Mouse (Mus musculus): ENCODE measurements around the gene Itga11. TPM values are rescaled to one million over a fixed set of nuclear protein-coding genes. Genes with fewer than 3 reads are reported as not detected.
"Not testable (repeated sequence)": the region's sequence is repeated elsewhere in the genome, so short reads cannot be mapped to it uniquely, and the experiment has no call there.

Gene Itga11
- polyA plus RNA-seq, 1 experiment from 2014 or later, result 2.8 TPM

DNA sequence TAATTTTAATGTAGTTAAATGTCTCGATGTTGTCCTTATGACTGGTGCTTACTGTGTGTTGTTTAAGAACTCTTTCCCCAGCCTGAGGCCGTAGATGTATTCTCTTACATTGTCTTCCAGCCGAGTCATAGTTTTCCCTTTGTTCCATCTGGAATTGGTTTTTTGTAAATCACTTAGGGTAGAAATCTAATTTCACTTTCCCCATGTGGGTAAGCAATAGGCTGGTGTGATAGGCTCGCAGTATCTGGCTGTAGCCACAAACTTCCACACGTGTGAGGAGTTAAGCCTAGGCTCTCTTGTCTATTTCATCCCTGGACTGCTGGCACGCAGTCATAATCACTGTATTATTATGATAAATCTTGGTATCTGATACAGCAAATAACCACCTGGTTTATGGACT lies 26.9 kb upstream of the Itga11 start:
- ATAC-seq, result no peak
- no peaks in the 10 kb centered on the region for H3K9me3 ChIP-seq (ENCODE audit: control insufficient read depth, low read length)
- 87% methylated on average over 6 of the region's 6 CpGs for WGBS
- H3K4me2 ChIP-seq (ENCODE audit: low read depth, low read length), result no peak overlapping the region
- no peaks in the 10 kb centered on the region for H3K27me3 ChIP-seq (replicated peaks; ENCODE audit: control insufficient read depth, insufficient read depth, low read length)
- no peak overlapping the region for H3K9ac ChIP-seq (ENCODE audit: low read depth, low read length)
- no peaks in the 10 kb centered on the region for H3K36me3 ChIP-seq (ENCODE audit: control insufficient read depth, insufficient read depth, low read length)
- peaks cover 11% of the 10 kb centered on the region; the same call in 1 of the 2 replicates for H3K4me1 ChIP-seq (ENCODE audit: control insufficient read depth, insufficient read depth, low read length)
- H3K27ac ChIP-seq (ENCODE audit: low read length), result no peak overlapping the region
- H3K4me3 ChIP-seq (ENCODE audit: low read length), result no peak overlapping the region

- no peaks in the 10 kb centered on the region for H3K4me1 ChIP-seq (ENCODE audit: control insufficient read depth, insufficient read depth, low read length)
- H3K9me3 ChIP-seq (ENCODE audit: control insufficient read depth, low read length), result no peaks in the 10 kb centered on the region
- no peak overlapping the region for H3K4me2 ChIP-seq (ENCODE audit: low read depth, low read length)
- no peak for ATAC-seq
- WGBS, result 41% methylated on average over 6 of the region's 6 CpGs
- peak overlapping the region; percentile 33; the same call in 1 of the 2 replicates for H3K27ac ChIP-seq (ENCODE audit: low read length)
- no peak overlapping the region for H3K9ac ChIP-seq (ENCODE audit: low read depth, low read length)
- no peaks in the 10 kb centered on the region for H3K36me3 ChIP-seq (ENCODE audit: control insufficient read depth, insufficient read depth, low read length)
- no peaks in the 10 kb centered on the region for H3K27me3 ChIP-seq (replicated peaks; ENCODE audit: control insufficient read depth, insufficient read depth, low read length)
- H3K4me3 ChIP-seq (ENCODE audit: low read length), result no peak overlapping the region
Observed at GRCm38 (mm10) chr9:62654336-62654735, 23.3 kb upstream of the Itga11 start.

DNA sequence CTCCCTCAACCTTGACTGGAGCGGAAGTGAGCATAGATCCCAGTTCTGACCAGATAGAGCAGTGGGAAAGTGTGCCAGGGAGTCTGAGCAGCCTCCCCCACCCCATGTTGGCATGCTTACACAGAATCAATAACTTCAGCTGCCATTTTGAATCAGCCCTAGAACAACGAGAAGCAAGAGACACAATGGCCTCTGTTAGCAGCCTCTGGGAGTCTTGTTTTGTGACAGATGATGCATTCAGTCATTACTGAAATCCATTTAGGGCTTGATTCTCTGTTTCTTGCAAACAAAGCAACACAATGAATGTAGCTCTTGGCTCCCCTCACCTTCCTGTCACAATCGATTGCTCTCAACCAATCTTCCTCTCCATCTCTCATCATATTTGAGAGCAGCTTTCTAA lies 19.6 kb upstream of the Itga11 start:
- Histone ChIP-seq H3K36me3 (ENCODE audit: control insufficient read depth, insufficient read depth, low read length) (no peaks in the 10 kb centered on the region), H3K9me3 (ENCODE audit: control insufficient read depth, low read length) (no peaks in the 10 kb centered on the region), H3K4me1 (ENCODE audit: control insufficient read depth, insufficient read depth, low read length) (no peaks in the 10 kb centered on the region; the same call in 1 of the 2 replicates), H3K9ac (ENCODE audit: low read depth, low read length) (no peak overlapping the region), H3K27me3 (replicated peaks; ENCODE audit: control insufficient read depth, insufficient read depth, low read length) (no peaks in the 10 kb centered on the region), H3K27ac (ENCODE audit: low read length) (no peak overlapping the region), H3K4me3 (ENCODE audit: low read length) (no peak overlapping the region), H3K4me2 (ENCODE audit: low read depth, low read length) (no peak overlapping the region)
- no peak for ATAC-seq
- 93% methylated on average over 3 of the region's 3 CpGs for WGBS

GRCm38 (mm10) chr9:62659026-62659425 lies 18.6 kb upstream of the Itga11 start:
- Histone ChIP-seq H3K9ac (ENCODE audit: low read depth, low read length) (no peak overlapping the region), H3K36me3 (ENCODE audit: control insufficient read depth, insufficient read depth, low read length) (no peaks in the 10 kb centered on the region), H3K4me3 (ENCODE audit: low read length) (no peak overlapping the region), H3K4me1 (ENCODE audit: control insufficient read depth, insufficient read depth, low read length) (no peaks in the 10 kb centered on the region; the same call in 1 of the 2 replicates), H3K4me2 (ENCODE audit: low read depth, low read length) (no peak overlapping the region), H3K9me3 (ENCODE audit: control insufficient read depth, low read length) (no peaks in the 10 kb centered on the region), H3K27ac (ENCODE audit: low read length) (no peak overlapping the region), H3K27me3 (replicated peaks; ENCODE audit: control insufficient read depth, insufficient read depth, low read length) (no peaks in the 10 kb centered on the region)
- ATAC-seq, result no peak
- 67% methylated on average over 4 of the region's 4 CpGs for WGBS

- not testable (repeated sequence) for H3K36me3 ChIP-seq (ENCODE audit: control insufficient read depth, insufficient read depth, low read length); H3K9ac ChIP-seq (ENCODE audit: low read depth, low read length); H3K9me3 ChIP-seq (ENCODE audit: control insufficient read depth, low read length); H3K27me3 ChIP-seq (replicated peaks; ENCODE audit: control insufficient read depth, insufficient read depth, low read length); H3K4me1 ChIP-seq (ENCODE audit: control insufficient read depth, insufficient read depth, low read length); ATAC-seq; H3K4me2 ChIP-seq (ENCODE audit: low read depth, low read length); H3K27ac ChIP-seq (ENCODE audit: low read length); H3K4me3 ChIP-seq (ENCODE audit: low read length)
- 91% methylated on average over 8 of the region's 9 CpGs for WGBS
Observed at GRCm38 (mm10) chr9:62660971-62661370, 16.7 kb upstream of the Itga11 start.

DNA sequence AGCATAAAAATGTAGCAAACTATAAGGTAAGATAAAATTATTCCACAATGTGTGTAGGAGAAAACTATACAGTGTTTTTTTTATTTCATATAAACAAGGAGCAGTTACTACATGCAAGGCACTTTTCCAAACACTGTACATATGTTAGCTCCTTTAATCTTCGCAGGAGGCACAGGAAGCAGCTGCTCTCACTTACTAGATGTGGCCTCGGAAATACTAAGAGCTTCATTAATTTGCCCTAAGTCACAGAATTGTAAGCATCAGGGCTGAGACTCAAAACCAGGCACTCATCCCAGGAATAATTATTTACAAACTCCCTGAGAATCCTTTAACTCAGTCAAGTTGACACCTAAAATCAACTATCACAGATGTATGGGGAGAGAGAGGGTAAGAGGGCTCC lies 14.2 kb upstream of the Itga11 start:
- peak; percentile 46; the same call in 1 of the 2 replicates for ATAC-seq
- Histone ChIP-seq H3K27me3 (replicated peaks; ENCODE audit: control insufficient read depth, insufficient read depth, low read length) (no peaks in the 10 kb centered on the region), H3K4me2 (ENCODE audit: low read depth, low read length) (no peak overlapping the region), H3K4me3 (ENCODE audit: low read length) (no peak overlapping the region), H3K9ac (ENCODE audit: low read depth, low read length) (no peak overlapping the region), H3K9me3 (ENCODE audit: control insufficient read depth, low read length) (no peaks in the 10 kb centered on the region), H3K27ac (ENCODE audit: low read length) (no peak overlapping the region), H3K36me3 (ENCODE audit: control insufficient read depth, insufficient read depth, low read length) (no peaks in the 10 kb centered on the region), H3K4me1 (ENCODE audit: control insufficient read depth, insufficient read depth, low read length) (no peaks in the 10 kb centered on the region; the same call in 1 of the 2 replicates)
- 37% methylated on average over 2 of the region's 2 CpGs for WGBS

DNA sequence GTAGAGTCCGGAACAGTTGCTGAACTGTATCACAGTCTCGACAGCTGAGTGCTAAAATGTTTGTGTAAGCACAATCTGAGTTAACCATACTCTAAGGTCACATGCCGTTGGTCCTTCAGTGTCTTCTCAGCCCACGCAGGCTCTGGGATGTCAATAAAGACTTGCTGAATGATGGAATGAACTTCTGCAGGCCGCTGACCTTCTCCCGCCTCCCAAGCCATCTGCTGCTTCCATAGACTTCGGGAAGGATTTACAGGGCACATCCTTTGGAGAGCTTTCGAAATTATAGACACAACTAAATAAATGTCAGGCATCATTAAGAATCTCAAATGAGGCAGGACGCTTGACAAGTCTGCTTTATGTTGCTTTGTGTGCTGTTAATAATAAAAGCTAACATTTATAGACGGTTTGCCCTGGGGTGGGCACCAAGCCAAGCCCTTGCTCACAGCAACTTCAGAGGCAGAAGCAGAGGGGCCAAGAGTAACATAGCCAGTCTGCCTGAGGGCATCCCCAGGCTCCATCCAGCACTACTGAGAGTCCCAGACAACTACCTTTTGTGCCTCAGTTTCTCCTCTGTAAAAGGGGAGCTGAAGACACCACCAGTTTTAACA lies 13.4 kb upstream of the Itga11 start:
- Histone ChIP-seq H3K4me3 (ENCODE audit: low read length) (no peak overlapping the region), H3K4me1 (ENCODE audit: control insufficient read depth, insufficient read depth, low read length) (no peaks in the 10 kb centered on the region; the same call in 1 of the 2 replicates), H3K4me2 (ENCODE audit: low read depth, low read length) (0 out of 2 replicates have a peak overlapping the region, but pooled peaks have one; percentile 4), H3K27me3 (replicated peaks; ENCODE audit: control insufficient read depth, insufficient read depth, low read length) (no peaks in the 10 kb centered on the region), H3K27ac (ENCODE audit: low read length) (no peak overlapping the region), H3K36me3 (ENCODE audit: control insufficient read depth, insufficient read depth, low read length) (no peaks in the 10 kb centered on the region), H3K9ac (ENCODE audit: low read depth, low read length) (no peak overlapping the region), H3K9me3 (ENCODE audit: control insufficient read depth, low read length) (no peaks in the 10 kb centered on the region)
- WGBS, result 37% methylated on average over 10 of the region's 10 CpGs
- no peak for ATAC-seq

DNA sequence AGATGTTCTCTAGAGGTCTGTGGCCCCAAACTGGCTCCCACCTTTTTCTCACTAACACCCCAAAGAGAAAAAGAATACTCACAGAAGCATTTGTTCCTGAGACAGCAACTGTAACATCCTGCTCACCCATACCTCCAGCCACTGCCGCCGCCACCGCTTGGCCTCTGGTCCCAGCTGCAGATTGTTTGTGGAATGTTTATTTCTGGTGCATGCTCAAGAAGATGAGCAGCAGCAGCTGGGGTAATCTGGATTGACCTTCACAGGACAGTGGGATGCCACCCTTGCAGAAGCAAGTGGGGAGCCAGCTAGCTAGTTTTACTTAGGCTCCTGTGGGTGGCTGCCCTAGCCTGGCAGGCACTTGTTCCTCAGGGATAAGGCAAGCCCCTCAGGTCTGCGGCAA lies 11.7 kb upstream of the Itga11 start:
- Histone ChIP-seq H3K9ac (ENCODE audit: low read depth, low read length) (no peak overlapping the region), H3K27me3 (replicated peaks; ENCODE audit: control insufficient read depth, insufficient read depth, low read length) (no peaks in the 10 kb centered on the region), H3K4me1 (ENCODE audit: control insufficient read depth, insufficient read depth, low read length) (no peaks in the 10 kb centered on the region; the same call in 1 of the 2 replicates), H3K4me3 (ENCODE audit: low read length) (no peak overlapping the region), H3K4me2 (ENCODE audit: low read depth, low read length) (no peak overlapping the region), H3K9me3 (ENCODE audit: control insufficient read depth, low read length) (no peaks in the 10 kb centered on the region), H3K36me3 (ENCODE audit: control insufficient read depth, insufficient read depth, low read length) (no peaks in the 10 kb centered on the region), H3K27ac (ENCODE audit: low read length) (no peak overlapping the region)
- 48% methylated on average over 4 of the region's 4 CpGs for WGBS
- ATAC-seq, result no peak

GRCm38 (mm10) chr9:62668503-62668902 lies 9.1 kb upstream of the Itga11 start:
- Histone ChIP-seq H3K9ac (ENCODE audit: low read depth, low read length) (no peak overlapping the region), H3K4me1 (ENCODE audit: control insufficient read depth, insufficient read depth, low read length) (no peaks in the 10 kb centered on the region), H3K4me2 (ENCODE audit: low read depth, low read length) (no peak overlapping the region), H3K36me3 (ENCODE audit: control insufficient read depth, insufficient read depth, low read length) (no peaks in the 10 kb centered on the region), H3K9me3 (ENCODE audit: control insufficient read depth, low read length) (no peaks in the 10 kb centered on the region), H3K27ac (ENCODE audit: low read length) (no peak overlapping the region), H3K4me3 (ENCODE audit: low read length) (no peak overlapping the region), H3K27me3 (replicated peaks; ENCODE audit: control insufficient read depth, insufficient read depth, low read length) (no peaks in the 10 kb centered on the region)
- ATAC-seq, result no peak
- WGBS, result 90% methylated on average over 4 of the region's 4 CpGs

GRCm38 (mm10) chr9:62673241-62673640 lies 4.4 kb upstream of the Itga11 start:
- WGBS, result 70% methylated on average over 7 of the region's 7 CpGs

More at GRCm38 (mm10) chr9:62673241-62673640, 4.4 kb upstream of the Itga11 start:
- H3K9me3 ChIP-seq (ENCODE audit: control insufficient read depth, low read length), result no peaks in the 10 kb centered on the region
- H3K4me1 ChIP-seq (ENCODE audit: control insufficient read depth, insufficient read depth, low read length), result peaks cover 10% of the 10 kb centered on the region
- H3K9ac ChIP-seq (ENCODE audit: low read depth, low read length), result no peak overlapping the region
- no peak for ATAC-seq
- no peaks in the 10 kb centered on the region for H3K36me3 ChIP-seq (ENCODE audit: control insufficient read depth, insufficient read depth, low read length)
- H3K27ac ChIP-seq (ENCODE audit: low read length), result no peak overlapping the region
- no peak overlapping the region for H3K4me3 ChIP-seq (ENCODE audit: low read length)
- H3K27me3 ChIP-seq (replicated peaks; ENCODE audit: control insufficient read depth, insufficient read depth, low read length), result peaks cover 12% of the 10 kb centered on the region
- no peak overlapping the region for H3K4me2 ChIP-seq (ENCODE audit: low read depth, low read length)
